Mouse (Mus musculus) spleen, embryonic (tissue): ENCODE data around the gene Nos1ap.

Source experiments
- CTCF ChIA-PET: fragments of 350-600 bp; sonication (Branson Sonifier 250); formaldehyde crosslinking; loops from one replicate; lab custom pipeline; 2022; lab: Charles Lee

The Nos1ap gene

DNA sequence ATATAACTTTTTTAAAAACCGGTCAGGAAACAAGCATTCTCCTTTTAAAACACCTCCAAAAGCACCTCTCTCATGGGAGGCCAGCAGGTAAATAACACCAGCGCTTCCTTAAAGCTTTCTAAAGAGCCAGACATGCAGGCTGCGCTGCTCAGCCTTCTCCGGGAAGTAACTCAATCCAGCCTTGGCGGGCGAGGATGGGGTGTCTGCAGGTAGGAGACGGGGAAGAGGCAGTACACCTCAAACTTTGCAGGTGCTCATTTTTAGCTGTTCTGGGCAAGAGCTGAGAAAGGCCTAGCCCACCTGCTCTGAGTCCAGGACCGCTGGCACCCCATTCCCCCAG, 812 bp downstream of the Nos1ap start:
- CTCF ChIA-PET, result no interaction called here

DNA sequence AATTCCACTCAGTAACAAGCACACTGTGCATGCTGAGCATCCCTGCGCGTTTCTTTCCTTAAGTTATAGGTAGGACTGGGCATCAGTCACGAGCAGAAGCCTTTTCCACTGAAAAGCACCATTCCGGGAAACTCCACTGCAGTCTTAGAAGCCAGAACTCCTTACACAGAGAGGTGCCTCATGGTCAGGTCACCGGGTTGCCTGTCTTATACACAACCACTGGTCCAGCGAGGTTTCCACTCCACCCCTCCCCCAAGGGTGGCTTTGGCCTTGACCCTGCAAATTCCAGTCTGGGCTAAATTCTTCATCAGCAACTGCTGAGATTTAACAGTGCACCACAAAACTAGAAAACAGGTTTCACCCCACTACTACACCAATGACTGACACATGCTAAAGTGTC, 1.3 kb downstream of the Nos1ap start:
- CTCF ChIA-PET, result no interaction called here

DNA sequence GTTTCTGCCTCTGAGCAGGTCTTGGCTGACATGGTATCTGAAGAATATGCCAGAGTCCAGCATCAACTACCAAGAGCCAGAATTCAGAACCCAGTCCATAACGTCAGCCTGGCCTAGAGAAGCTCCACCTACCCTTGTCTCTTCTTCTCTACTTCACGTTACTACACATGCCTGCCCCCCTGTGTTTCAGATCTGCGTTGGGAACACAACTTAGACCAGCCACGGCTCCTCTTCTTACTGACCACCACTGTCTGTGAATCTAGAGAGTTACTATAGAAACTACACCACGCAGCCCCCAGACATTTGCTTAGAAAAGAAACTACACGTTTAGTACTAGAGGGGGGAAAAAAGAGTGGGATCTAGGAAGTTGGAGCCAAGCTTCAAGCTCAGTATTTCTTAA, 2.9 kb downstream of the Nos1ap start:
- CTCF ChIA-PET, result no interaction called here

DNA sequence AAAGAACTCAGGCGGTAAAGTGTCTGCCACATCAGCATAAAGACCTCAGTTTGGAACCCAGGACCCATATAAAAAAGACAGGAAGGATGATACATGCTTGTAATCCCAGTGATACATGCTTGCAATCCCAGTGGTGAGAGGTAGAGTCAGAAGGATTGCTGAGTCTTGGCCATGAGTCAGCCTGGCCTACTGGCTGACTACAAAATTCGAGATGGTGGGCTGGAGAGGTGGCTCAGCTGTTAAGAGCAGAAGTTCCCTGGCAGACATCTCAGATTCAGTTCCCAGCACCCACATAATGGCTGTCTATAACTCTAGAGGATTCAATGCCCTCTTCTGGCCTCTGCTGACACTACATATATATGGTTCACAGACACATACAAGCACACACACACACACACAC, 5.7 kb downstream of the Nos1ap start:
- CTCF ChIA-PET, result no interaction called here

DNA sequence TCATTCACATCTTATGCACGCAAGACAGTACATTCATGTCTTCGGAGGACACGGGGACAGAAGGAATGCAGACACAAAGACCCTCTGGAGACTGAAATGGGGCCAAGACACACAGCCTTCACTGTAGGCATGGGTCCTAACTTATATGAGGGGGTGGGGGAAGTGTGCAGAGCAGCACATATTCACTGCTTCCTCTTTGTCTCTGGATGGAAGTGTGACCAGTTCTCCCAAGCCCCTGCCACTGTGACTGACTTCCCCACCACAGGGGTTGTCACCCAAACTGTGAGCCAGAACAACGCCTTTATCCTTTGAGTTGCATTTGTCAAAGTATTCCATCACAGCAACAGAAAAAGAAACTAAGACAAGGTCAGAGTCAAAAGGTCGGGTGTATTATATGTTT, 7.3 kb downstream of the Nos1ap start:
- CTCF ChIA-PET, result no interaction called here

DNA sequence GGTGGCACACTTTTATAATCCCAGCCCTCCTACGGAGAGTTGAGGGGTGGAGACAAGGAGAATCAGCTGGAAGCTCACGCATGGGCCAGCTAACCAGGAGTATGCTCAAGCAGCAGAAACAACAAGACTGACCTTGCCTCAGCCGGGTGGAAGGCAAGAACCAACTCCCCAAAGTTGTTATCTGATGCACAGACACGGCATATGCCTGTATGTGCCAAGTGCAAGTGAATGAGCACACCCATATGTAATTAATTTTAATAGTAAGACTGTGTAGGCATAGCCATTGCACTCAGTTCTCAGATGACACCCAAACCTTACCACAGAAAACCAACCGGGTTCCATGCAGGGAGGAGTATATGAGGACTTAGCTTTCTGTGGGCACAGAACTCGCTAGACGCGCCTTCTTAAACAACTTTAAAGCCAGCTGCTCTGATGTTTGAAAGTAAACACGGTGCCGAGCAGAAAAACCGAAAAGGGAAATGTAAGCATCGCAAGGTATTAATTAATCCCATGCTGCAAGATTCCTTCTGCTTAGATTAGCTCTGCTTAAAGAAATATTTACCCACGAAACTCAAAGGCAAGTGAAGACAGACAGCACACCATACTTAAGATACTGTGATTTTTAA, 9.1 kb downstream of the Nos1ap start:
- CTCF ChIA-PET, result no interaction called here

DNA sequence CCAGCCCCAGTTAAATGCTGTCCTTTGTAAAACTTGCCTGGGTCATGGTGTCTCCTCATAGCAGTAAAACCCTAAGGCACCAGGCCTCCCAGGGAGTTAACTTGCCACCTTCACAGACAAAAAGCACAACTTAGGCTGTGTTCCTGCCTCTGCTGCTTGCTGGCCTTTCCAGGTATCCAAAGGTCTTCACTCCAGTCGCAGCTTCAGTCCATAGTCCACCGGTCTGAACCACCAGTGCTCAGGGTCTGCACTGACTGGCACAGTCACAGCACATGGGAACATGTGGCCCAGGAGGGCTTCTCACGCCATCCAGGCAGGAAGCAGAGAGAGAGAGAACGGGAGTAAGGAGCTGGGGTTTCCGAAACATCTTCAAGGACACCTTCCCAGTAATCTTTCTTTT, 10.2 kb downstream of the Nos1ap start:
- CTCF ChIA-PET, result no interaction called here

DNA sequence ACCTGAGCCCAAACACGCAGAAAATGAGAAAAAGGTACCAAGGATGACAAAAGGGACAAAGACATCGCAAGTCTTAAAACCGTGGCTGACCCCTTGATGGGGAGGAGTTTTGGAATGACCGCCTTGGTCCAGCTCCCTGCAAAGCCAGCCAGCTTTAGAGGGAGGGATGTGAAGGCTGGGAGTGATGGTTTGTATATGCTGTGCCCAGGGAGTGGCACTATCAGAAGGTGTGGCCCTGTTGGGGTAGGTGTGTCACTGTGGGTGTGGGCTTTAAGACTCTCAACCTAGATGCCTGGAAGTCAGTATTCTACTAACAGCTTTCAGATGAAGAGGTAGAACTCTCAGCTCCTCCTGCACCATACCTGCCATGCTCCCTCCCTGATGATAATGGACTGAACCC, 10.6 kb downstream of the Nos1ap start:
- CTCF ChIA-PET, result no interaction called here

DNA sequence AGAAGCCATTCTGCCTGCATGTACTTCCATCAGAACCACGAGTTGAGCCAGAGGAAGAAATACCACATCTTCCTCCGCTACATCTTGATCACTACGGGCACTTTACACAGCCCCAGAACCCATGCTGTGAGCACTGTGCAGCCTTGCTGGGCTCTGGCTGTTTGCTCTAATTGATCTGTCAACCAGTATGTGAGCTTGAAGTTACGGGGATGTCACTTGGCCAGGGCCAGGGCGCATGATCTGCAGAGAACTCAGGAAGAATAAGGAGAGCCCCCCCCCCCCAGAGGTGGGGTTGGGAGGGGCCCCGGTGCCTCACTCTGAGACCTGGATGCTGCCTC, 13.0 kb downstream of the Nos1ap start:
- CTCF ChIA-PET, result no interaction called here

DNA sequence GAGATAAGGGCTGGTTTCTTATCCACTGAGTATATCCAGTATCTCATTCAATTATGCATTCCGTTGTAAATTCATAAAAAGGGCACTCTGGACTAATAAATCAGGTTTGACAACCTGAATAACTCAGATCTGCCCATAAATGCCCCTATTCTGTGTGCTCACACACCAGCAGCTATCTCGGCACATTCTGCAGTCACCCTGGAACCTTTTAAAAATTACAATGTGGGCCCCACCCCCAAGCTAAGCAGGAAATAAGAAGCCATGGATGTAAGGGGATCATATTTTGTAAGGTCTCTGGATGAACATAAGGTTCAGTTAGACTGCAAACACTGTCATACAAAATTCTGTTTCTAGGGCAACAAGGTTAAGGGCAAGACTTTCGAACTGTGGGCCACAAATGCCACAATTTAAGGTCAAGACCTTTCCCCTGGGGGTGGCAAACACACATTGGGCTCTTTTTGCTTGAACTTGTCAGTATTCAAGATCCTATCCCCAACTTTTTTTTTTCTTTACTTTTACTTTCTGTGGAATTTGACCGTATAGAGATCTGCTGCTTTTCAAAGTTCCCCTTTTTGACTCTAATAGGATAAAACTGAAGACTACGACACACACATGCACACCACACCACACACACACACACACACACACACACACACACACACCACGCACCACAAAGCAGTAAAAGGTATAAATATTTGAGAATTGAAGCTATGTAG, 13.5 kb downstream of the Nos1ap start:
- CTCF ChIA-PET, result interaction anchor here (0.6 kb wide), 1 partner anchor 361 kb away, joined by 3 read pairs; the partner anchor contains the start of gene Uhmk1

DNA sequence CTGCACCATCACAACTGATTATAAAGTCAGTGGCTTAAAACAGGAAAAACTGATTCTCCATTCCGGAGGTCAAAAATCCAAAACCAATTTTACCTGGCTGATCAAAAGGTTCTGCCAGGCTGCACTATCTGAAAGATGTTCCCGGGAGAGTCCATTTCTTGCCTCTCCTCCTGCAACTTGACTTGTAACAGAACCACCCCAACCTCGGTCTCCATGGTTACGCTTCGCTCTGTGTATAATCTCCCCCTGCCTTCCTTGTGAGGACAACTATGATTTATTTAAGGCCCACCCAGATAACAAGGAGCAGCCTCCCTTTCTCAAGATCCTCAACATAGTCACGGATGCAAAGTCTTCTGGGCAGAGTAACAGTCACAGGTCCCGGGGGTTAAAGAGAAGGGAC, 16.5 kb downstream of the Nos1ap start:
- CTCF ChIA-PET, result no interaction called here

DNA sequence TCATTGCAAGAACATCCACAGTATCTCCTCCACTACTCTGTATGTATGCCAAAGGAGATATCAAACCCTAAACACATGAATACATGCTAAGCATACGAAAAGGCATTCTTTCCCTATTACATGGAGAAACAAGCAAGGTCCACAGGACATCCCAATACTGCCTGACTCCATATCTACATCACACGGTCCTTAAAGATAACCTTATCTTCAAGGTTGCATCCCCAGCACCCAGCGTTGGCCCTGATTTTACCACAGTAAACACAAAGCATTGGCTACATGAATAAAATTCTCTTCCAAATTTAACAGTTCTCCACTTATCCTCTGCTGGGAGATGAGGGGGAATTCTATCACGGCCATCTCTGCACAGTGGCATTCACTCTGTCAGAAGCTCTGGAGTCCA, 22.7 kb downstream of the Nos1ap start:
- CTCF ChIA-PET, result no interaction called here

DNA sequence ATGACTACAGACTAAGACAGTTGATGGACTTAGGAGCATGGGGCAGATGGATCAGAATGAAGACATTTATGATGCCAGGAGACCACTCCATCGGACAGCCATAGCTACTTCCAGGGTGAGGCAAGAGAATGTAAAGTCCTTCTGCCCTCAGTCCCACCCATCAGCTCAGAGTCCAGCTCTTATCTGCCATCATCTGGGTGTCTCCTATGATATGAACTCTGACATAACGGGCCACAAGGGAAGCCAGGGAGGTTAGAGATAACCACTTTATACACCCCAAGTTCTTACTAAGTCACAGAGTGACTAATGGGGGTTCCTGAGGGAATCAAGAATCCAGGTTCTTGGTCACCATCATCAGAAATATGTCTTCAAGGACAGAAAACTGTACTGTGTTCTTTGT, 23.1 kb downstream of the Nos1ap start:
- CTCF ChIA-PET, result no interaction called here

DNA sequence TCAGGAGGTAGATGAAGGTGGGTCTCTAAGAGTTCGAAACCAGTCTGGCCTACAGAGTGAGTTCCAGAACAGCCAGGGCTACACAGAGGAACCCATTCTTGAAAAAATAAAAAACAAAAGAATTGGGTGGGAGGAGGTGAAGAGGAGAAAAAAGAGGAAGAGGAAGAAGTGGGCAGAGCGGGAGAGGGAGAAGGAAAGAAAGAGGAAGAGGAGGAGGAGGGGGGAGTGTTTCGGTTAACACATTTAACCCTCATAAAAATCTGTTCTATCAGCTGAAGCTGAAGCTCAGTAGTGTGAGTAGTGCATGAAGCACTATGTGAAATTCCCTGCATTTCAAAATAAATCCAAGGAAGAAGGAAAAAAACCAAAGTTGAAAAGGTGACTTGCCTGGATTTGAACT, 24.7 kb downstream of the Nos1ap start:
- CTCF ChIA-PET, result no interaction called here

DNA sequence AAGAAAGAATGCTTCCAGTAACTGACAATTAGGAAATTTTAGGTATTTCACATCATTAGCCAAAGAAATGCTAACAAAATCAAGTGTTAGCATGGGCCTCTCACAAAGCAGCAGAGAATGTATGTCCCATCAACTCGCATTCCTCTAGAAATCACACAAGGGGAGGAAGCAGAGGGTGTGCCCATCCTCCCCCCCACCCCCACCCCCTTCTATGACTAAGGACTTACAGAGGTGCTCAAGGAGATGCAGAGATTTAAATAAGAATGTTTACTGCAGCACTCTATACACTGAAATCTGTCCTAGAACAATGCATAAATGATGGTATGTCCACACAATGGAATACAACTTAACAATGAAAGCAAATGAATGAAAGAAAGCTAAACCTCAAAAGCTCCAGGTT, 27.2 kb downstream of the Nos1ap start:
- CTCF ChIA-PET, result no interaction called here

DNA sequence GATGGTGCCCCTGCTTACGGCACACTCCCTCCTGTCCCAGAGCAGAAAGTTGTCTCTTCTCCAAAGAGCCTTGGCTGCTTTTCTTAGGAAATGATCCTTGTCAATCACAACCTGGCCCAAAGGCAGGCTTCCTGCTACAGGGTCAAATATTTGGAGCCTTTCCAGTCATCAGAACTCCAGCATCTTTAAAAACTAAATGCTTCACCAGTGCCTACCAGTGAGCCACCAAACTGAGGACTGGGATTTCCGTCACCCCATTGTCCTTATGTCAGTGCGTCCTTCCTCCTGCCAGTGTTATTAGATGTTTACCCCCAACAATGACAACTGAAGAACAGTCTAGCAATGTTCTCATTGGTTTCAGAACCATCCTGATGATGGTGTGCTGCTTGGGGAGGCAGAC, 28.9 kb downstream of the Nos1ap start:
- CTCF ChIA-PET, result no interaction called here

DNA sequence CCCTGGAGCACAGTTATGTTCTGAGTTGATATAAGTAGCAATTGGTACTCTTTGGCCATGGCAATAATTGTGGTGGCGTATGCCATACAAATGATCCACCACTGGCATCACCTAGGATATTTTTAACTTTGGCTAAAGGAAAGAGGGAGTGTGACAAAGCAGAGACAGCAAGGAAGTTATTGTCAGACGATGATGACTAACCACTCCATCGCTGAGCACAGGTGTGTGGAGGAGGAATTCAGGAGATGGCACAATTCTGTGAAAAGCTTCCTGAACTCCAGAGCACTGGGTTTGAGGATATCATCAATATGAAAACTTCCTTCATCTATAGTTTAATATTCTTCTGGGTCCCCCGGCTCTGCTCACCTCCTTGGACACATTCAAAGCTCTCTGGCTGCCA, 31.7 kb downstream of the Nos1ap start:
- CTCF ChIA-PET, result no interaction called here

DNA sequence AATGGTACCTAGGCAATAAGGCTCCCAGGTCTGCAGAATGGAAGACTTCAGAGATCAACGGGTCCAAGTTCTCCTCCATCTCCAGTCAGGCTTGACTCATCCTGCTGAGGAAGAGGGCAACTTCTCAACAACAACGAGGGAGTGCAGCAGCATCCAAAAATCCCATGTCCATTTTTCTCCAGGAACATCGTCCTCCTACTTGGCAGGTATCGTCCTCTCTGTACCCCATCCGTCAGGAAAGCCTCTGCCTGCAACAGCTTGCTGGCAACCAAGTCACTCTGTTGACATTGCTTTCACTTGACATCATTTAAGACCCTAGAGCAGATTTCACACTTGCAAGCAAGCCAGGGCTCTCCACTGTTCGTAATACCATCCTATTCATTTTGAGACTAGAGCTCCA, 33.0 kb downstream of the Nos1ap start:
- CTCF ChIA-PET, result no interaction called here

DNA sequence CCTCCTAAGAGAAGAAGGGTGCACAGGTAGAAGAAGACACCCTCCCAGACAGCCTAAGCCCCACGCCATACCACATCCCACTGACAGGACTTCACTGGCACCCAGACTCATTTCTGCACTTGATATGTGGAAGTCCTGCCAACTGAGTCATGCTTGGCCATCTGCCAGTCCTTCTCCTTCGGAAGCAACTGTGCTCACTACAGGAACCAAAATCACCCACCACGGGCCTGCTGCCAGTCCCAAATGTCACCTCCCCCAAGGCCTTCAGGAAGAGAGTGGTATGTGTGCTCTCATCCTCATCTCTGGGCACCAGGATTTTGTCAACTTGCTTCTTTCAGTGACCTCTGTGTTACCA, 34.7 kb downstream of the Nos1ap start:
- CTCF ChIA-PET, result no interaction called here

DNA sequence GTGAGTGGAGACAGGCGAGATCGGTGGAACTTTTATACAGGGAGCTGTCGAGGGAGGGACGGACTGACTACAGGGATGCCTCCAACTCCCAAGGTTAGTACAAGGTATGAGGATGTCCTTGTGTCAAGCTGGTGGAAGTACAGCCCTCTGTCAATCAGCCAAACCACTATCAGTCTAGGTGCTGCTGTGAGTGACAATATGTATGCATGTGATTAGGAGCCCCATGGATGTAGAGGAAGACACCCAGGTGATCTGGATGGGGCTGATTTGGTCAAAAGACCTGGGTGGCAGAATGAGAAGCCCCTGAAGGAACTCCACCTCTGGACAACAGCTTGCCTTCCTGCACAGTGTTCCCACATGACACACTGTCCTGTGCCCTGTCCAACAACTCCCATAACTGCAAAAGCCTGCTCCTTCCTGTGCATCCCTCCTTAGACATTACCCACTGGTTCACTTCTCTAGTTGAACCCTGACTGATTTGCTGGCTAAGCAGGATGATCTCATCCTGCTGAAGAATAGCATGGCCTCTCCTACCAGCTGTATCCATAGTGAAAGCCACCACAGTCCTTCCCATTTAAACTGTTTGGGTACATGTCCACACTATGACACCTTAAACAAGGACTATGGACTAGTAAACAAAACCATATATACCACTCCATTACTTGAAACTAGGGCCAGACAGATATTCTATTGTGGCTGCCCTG, 35.3 kb downstream of the Nos1ap start:
- CTCF ChIA-PET, result no interaction called here

DNA sequence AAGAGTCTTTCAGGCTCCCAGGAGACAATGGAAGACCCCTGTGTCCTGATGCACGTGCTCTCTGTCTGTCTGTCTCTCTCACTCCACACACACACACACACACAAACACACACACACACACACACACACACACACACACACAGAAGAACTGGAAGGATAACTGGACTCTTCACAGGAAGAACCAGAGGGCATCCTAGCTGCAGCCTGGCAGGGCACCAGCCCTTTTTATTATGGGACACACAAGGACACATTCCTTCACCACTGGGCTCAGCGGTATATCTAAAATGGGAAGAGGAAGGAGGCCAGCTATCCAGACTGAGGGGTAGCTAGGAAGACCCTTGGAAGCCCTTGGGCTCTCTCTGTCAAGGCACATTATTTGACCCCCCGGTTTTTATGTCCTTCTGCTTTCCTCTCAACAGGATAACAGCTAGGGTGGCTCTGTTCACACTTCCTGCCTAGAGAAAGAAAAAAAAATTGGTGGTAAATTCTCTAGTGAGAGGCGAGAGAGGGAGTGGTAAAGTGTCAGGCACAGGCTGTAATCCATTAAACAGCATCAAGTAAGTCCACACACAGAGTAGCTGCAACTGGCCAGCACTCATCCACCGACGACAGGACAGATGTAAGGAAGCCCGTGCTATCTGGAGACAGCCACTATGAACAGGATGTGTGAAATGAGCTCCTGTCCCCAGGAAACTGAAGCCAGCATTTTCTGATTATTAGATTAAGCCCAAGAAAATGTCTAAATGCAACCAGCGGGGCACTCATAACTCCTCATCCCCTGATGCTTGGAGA, 38.8 kb downstream of the Nos1ap start:
- CTCF ChIA-PET, result no interaction called here

DNA sequence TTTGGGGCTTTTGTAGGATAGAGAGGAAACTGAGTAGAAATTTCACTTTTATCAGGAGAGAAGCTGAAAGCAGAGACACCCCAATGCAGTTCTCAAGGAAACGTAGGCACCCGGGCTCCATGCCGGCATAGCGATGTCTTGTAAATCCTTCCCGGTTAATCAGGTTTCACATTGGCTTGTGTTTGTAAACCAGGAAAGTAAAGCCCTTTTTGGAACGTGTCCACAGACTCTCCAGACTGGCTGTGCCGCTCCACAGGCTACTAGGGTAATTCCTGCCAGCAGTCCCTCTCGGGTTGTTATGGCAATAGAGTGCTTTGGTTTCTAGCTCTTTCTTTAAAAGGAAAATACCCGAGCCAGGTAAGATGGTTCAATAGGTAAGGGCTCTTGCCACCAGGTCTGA, 40.6 kb downstream of the Nos1ap start:
- CTCF ChIA-PET, result no interaction called here
